Mouse (Mus musculus): ENCODE measurements around the gene Sec61g.

DNA sequence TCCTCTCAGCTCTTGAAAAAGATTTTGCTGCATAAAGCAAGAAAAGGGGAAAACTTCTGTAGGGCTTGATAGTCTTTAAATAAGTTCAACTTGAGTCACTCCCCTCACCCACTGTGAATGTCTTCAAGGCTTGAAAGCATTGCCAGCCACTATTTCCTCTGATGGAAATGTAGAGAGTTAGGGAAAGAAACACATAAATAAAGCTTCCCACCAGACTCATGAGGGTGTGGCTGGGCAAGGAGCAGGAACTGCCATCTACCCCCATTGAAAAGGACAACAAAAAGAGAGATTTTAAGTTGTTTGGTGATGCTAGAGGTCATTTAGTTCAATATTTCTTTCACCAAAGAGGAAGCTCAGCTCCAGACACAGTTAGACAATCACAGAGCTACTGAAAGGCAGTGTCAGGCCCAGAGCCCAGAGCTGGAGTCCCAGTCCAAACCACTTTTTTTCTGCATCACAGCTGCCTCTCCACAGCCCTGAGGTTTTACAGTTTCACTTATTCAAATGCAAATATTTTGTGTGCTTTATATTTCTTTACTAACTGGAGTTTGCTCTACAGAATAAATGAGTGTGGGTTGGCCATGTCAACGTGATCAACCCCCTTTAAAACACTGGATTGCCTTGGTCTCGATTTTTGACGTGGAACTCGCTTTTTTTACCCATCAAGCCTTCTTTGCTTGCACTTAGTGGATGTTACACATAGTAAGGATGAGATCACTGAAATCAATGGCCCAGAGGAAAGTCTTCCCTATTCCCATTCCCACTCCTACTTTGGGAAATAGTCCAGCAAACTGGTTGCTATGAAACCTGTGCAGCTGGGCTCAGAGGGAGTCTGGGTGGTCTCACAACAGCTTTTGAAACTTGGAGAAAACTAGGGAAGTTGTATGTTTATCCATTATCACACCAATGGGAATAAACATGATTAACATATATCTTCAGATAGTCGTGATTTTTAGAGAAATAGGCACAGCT lies 26.6 kb upstream of the Sec61g start:
- no peak for TF ChIP-seq POLR2A (IDR thresholded peaks at IDR 0.05; ENCODE audit: control insufficient read depth, low read depth, low read length)
- TF ChIP-seq CTCF (IDR thresholded peaks at IDR 0.05; ENCODE audit: control insufficient read depth, insufficient read depth, insufficient replicate concordance, low read depth, low read length), result no peak

All from testis, adult 2 months (tissue).